Mouse (Mus musculus) lung, embryonic 14.5 days (tissue): ENCODE measurements around the gene Vmn2r66. TPM values are rescaled to one million over a fixed set of nuclear protein-coding genes. Genes with fewer than 3 reads are reported as not detected.

Experiments
- ATAC-seq: fragments of 200-750 bp; cut with Nextera tagmentation; 2 replicates; pipeline ENCODE4 v1.8.0; 2017; ENCODE audit warnings: mild to moderate bottlenecking, moderate TSS enrichment, moderate library complexity; ENCODE audit not compliant: insufficient read depth
- DNase-seq: peaks from one replicate; pipeline ENCODE4 v3.0.0-alpha.2; 2015
- H3K27ac ChIP-seq: fragments of 300-500 bp; sonication (generic); 2 replicates; pipeline ENCODE4 v1.5.1; 2014; ENCODE audit warnings: low read depth, mild to moderate bottlenecking, moderate library complexity
- H3K27me3 ChIP-seq: fragments of 300-500 bp; sonication (generic); 2 replicates; pipeline ENCODE4 v1.6.1; 2014; ENCODE audit warnings: low read length, control low read depth; ENCODE audit not compliant: insufficient read depth
- H3K36me3 ChIP-seq: fragments of 300-500 bp; sonication (generic); 2 replicates; pipeline ENCODE4 v1.6.1; 2014; ENCODE audit warnings: control low read depth; ENCODE audit not compliant: insufficient read depth
- H3K4me1 ChIP-seq: fragments of 300-500 bp; sonication (generic); 2 replicates; pipeline ENCODE4 v1.6.1; 2014; ENCODE audit warnings: antibody characterized with exemption, control low read depth; ENCODE audit not compliant: insufficient read depth
- H3K4me2 ChIP-seq: fragments of 300-500 bp; sonication (generic); 2 replicates; pipeline ENCODE4 v1.6.1; 2014; ENCODE audit warnings: mild to moderate bottlenecking
- H3K4me3 ChIP-seq: fragments of 300-500 bp; sonication (generic); 2 replicates; pipeline ENCODE4 v1.5.1; 2014; ENCODE audit warnings: low read depth, low read length
- H3K9ac ChIP-seq: fragments of 300-500 bp; sonication (generic); 2 replicates; pipeline ENCODE4 v1.6.1; 2014
- H3K9me3 ChIP-seq: fragments of 300-500 bp; sonication (generic); 2 replicates; pipeline ENCODE4 v1.6.1; 2016; ENCODE audit warnings: low read depth, low read length, control low read depth
- CTCF ChIP-seq: IDR thresholded peaks from 2 replicates; pipeline ENCODE4 v1.5.1; 2016; ENCODE audit warnings: antibody characterized with exemption, low read depth
- WGBS: fragments of 180-500 bp; shearing (Covaris S2); extraction: QIAGEN DNeasy Blood & Tissue Kit; methylation state at CpG from one replicate; pipeline ENCODE4 v1.1.7; 2014; 5-methylcytosine and 5-hydroxymethylcytosine counted together
- polyA plus RNA-seq: library from polyadenylated mRNA; unstranded; fragments of >200 nt; fragmentation: Nextera tagmentation; extraction: Ambion mirVana; gene quantifications from 2 replicates; pipeline ENCODE4 v1.2.1, GENCODE M21; 2014

Gene Vmn2r66
- polyA plus RNA-seq, result not detected in 2 replicates

GRCm38 (mm10) chr7:85012168-85012567 lies at the start of gene Vmn2r66:
TSS of gene Vmn2r66 (minus strand) at chr7:85012268.
- 82% methylated on average over 1 of the region's 1 CpGs for WGBS
- no peak for DNase-seq
- Histone ChIP-seq H3K27ac (no peak within 1 kb of the TSS), H3K9me3 (no peaks in the 10 kb centered on the region), H3K4me1 (no peaks in the 10 kb centered on the region), H3K4me3 (no peak within 1 kb of the TSS), H3K27me3 (no peaks in the 10 kb centered on the region), H3K36me3 (no peaks in the 10 kb centered on the region), H3K9ac (no peak within 1 kb of the TSS), H3K4me2 (no peak within 1 kb of the TSS)
- TF ChIP-seq CTCF, result no peak
- no peak for ATAC-seq

- ATAC-seq, result no peak
- Histone ChIP-seq H3K4me3 (no peak overlapping the region), H3K4me1 (no peaks in the 10 kb centered on the region), H3K27me3 (no peaks in the 10 kb centered on the region), H3K4me2 (no peak overlapping the region), H3K27ac (no peak overlapping the region), H3K36me3 (no peaks in the 10 kb centered on the region), H3K9me3 (no peaks in the 10 kb centered on the region), H3K9ac (no peak overlapping the region)
- WGBS, result 66% methylated on average over 2 of the region's 2 CpGs
- DNase-seq, result no peak
- TF ChIP-seq CTCF, result no peak
These were observed 15.4 kb downstream of the Vmn2r66 start for GRCm38 (mm10) chr7:84996694-84997093.

DNA sequence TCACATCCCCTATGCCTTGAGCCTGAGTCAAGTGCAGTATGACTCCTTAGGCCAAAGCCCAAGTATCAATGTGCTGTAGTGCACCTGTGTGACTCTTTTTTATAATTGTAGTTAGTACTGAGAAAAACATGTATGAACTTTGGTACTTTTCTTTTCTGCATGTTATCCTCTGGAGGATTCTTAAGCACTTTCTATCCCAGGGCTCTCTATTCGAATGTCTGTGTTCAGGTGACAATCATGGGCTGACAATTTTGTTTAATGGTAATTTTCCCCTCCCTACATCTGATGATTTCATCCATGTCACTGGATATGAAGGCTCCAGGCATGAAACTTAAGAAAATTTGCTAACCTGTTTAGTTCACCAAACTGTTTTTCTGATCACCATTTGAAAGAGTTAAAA lies 48.1 kb downstream of the Vmn2r66 start, which contains the start of gene Vmn2r65:
Vmn2r65 (minus strand) TSS at position 101 of the 400 bp plus-strand sequence.
- Histone ChIP-seq H3K27me3 (no peaks in the 10 kb centered on the region), H3K27ac (no peak within 1 kb of the TSS), H3K4me1 (no peaks in the 10 kb centered on the region), H3K4me2 (no peak within 1 kb of the TSS), H3K36me3 (no peaks in the 10 kb centered on the region), H3K4me3 (no peak within 1 kb of the TSS), H3K9me3 (no peaks in the 10 kb centered on the region), H3K9ac (no peak within 1 kb of the TSS)
- no peak for TF ChIP-seq CTCF
- 44% methylated on average over 1 of the region's 1 CpGs for WGBS
- no peak for ATAC-seq
- DNase-seq, result no peak

Other genes starting within 250 kb of the Vmn2r66 start
- not detected in 2 replicates for gene Olfr291, start 158.7 kb downstream of the Vmn2r66 start, polyA plus RNA-seq
- gene Vmn2r65, start 48.2 kb downstream of the Vmn2r66 start, polyA plus RNA-seq, result not detected in 2 replicates
- gene Vmn2r67, start 143.7 kb upstream of the Vmn2r66 start, polyA plus RNA-seq, result not detected in 2 replicates
- not detected in 2 replicates for gene Vmn2r68, start 225.5 kb upstream of the Vmn2r66 start, polyA plus RNA-seq